Comparison of ENCODE assay signal across 29 mouse cellular contexts in genomic region chr5:34321236-34321635, GRCm38 (mm10). TPM values are rescaled to one million over a fixed set of nuclear protein-coding genes. Genes with fewer than 3 reads are reported as not detected.
DNase-seq lines count a peak whose midpoint lies in the region; ATAC-seq and TF ChIP-seq lines count a peak whose summit lies in the region.
"Had no signal": no experiment of that assay in that cellular context is flagged by ENCODE, and none has a peak within 500 bp of the region (broad histone marks: within the 10 kb centered on the region; RNA-seq: fewer than 3 reads in every experiment).

No protein-coding gene starts in this region.

- no peak overlapping the region for H3K4me2 ChIP-seq in stomach, postnatal 0 days (replicated peaks; ENCODE audit: low read depth)
- H3K4me2 ChIP-seq: embryonic facial prominence, embryonic 13.5 days; forebrain, embryonic 12.5 days; forebrain, embryonic 15.5 days; heart, embryonic 12.5 days; heart, embryonic 15.5 days; hindbrain, embryonic 14.5 days had no signal

- H3K36me3 ChIP-seq in stomach, postnatal 0 days (ENCODE audit: control insufficient read depth, insufficient read depth, low read length), result no peaks in the 10 kb centered on the region
- H3K36me3 ChIP-seq: embryonic facial prominence, embryonic 10.5 days; embryonic facial prominence, embryonic 13.5 days; forebrain, embryonic 12.5 days; forebrain, embryonic 15.5 days; heart, embryonic 12.5 days; heart, embryonic 15.5 days; hindbrain, embryonic 10.5 days had no signal

- DNase-seq in heart, adult 11 months, result peak; percentile 80
- DNase-seq in heart, adult 18-20 months, result no peak
- DNase-seq in thymus, postnatal 14 days, result peak; percentile 57
- DNase-seq in thymus, postnatal 4 days, result peak; percentile 44
- DNase-seq in stomach, postnatal 0 days (ENCODE audit: low spot score), result no peak
- DNase-seq: adrenal gland, adult 8-10 months; adrenal gland, postnatal 25 days; cerebellum, adult 11-12 months; cerebellum, adult 8-10 months; cerebellum, postnatal 10 days; cerebellum, postnatal 36 days; embryo, embryonic 11 days; gastrocnemius, postnatal 10 days; gastrocnemius, postnatal 36 days; heart, postnatal 10 days; heart, postnatal 36 days had no signal

- no peak overlapping the region for H3K9ac ChIP-seq in stomach, postnatal 0 days (ENCODE audit: low read length)
- H3K9ac ChIP-seq: embryonic facial prominence, embryonic 13.5 days; forebrain, embryonic 12.5 days; forebrain, embryonic 15.5 days; heart, embryonic 12.5 days; heart, embryonic 15.5 days; hindbrain, embryonic 14.5 days had no signal

- H3K27ac ChIP-seq in stomach, postnatal 0 days (replicated peaks), result no peak overlapping the region
- H3K27ac ChIP-seq: embryonic facial prominence, embryonic 10.5 days; embryonic facial prominence, embryonic 13.5 days; forebrain, embryonic 12.5 days; forebrain, embryonic 15.5 days; heart, embryonic 15.5 days; hindbrain, embryonic 10.5 days; hindbrain, embryonic 14.5 days; hindbrain, postnatal 0 days had no signal

- no peak for ATAC-seq in stomach, postnatal 0 days (ENCODE audit: low FRiP score, low TSS enrichment)
- no peak for ATAC-seq in megakaryocyte, adult 5-6 weeks (ENCODE audit: poor library complexity, severe bottlenecking)
- ATAC-seq: activated CD4-positive, CD25-positive, alpha-beta regulatory T cell, adult 4 months; forebrain, embryonic 15.5 days; hindbrain, postnatal 0 days had no signal

- no peak for TF ChIP-seq CTCF in stomach, postnatal 0 days (IDR thresholded peaks at IDR 0.05; ENCODE audit: low read depth)

- 89% methylated on average over 4 of the region's 4 CpGs for WGBS in stomach, postnatal 0 days

- H3K27me3 ChIP-seq in stomach, postnatal 0 days (ENCODE audit: control insufficient read depth, insufficient read depth, low read length), result no peaks in the 10 kb centered on the region
- H3K27me3 ChIP-seq: embryonic facial prominence, embryonic 13.5 days; forebrain, embryonic 12.5 days; forebrain, embryonic 15.5 days; heart, embryonic 12.5 days; heart, embryonic 15.5 days had no signal

- H3K9me3 ChIP-seq in stomach, postnatal 0 days (ENCODE audit: control insufficient read depth, low read length), result no peaks in the 10 kb centered on the region
- H3K9me3 ChIP-seq: embryonic facial prominence, embryonic 10.5 days; embryonic facial prominence, embryonic 13.5 days; forebrain, embryonic 12.5 days; forebrain, embryonic 15.5 days; heart, embryonic 12.5 days; heart, embryonic 15.5 days; hindbrain, embryonic 10.5 days had no signal

- no peaks in the 10 kb centered on the region for H3K4me1 ChIP-seq in stomach, postnatal 0 days (replicated peaks; ENCODE audit: control insufficient read depth, insufficient read depth)

- no peak for TF ChIP-seq EP300 in stomach, postnatal 0 days (optimal IDR thresholded peaks at IDR 0.05)

- H3K4me3 ChIP-seq in stomach, postnatal 0 days (ENCODE audit: low read depth, low read length), result no peak overlapping the region
- H3K4me3 ChIP-seq: embryonic facial prominence, embryonic 10.5 days; embryonic facial prominence, embryonic 13.5 days; erythroblast, embryonic 14.5 days; forebrain, embryonic 12.5 days; forebrain, embryonic 15.5 days; heart, embryonic 12.5 days; heart, embryonic 15.5 days; hindbrain, embryonic 10.5 days had no signal

RNA-seq across cellular contexts. Expression of gene Rnf4, which starts 14.9 kb away (rescaled TPM):
- 10 to 100 TPM; 29.1 to 32.2 TPM for total RNA-seq in heart, adult 18-20 months (2021)
- polyA plus RNA-seq in stomach, postnatal 0 days (2015; fragmentation: Nextera tagmentation; extraction: Ambion mirVana), result 85.2 and 85.7 TPM in 2 replicates
- 75.7 and 86.1 TPM in 2 replicates for total RNA-seq in megakaryocyte, adult 5-6 weeks (2015)
- 79.6 and 82.8 TPM in 2 replicates for total RNA-seq in megakaryocyte, adult 5-6 weeks (2017)

RNA-seq across cellular contexts. Expression of gene Cfap99, which starts 32.8 kb away (rescaled TPM):
- total RNA-seq in heart, adult 18-20 months (2021), result not detected
- 0.04 TPM in 1 of 2 replicates, not detected in the other for polyA plus RNA-seq in stomach, postnatal 0 days (2015; fragmentation: Nextera tagmentation; extraction: Ambion mirVana)
- 0.56 and 0.57 TPM in 2 replicates for total RNA-seq in megakaryocyte, adult 5-6 weeks (2015)
- 1.2 and 1.9 TPM in 2 replicates for total RNA-seq in megakaryocyte, adult 5-6 weeks (2017)
- total RNA-seq: adrenal gland, postnatal 25 days; gastrocnemius, postnatal 36 days; granulocyte monocyte progenitor cell, adult 5-6 weeks; heart, postnatal 10 days; heart, postnatal 36 days; hindbrain, postnatal 0 days had no signal
- polyA plus RNA-seq: activated CD4-positive, CD25-positive, alpha-beta regulatory T cell, adult 4 months; embryonic facial prominence, embryonic 10.5 days; embryonic facial prominence, embryonic 13.5 days; erythroblast, embryonic 14.5 days; forebrain, embryonic 12.5 days; forebrain, embryonic 15.5 days; hindbrain, embryonic 10.5 days had no signal

RNA-seq across cellular contexts. Expression of gene Zfyve28, which starts 33.0 kb away (rescaled TPM):
- under 1 TPM; 0.42 to 0.59 TPM for total RNA-seq in heart, adult 18-20 months (2021)
- polyA plus RNA-seq in stomach, postnatal 0 days (2015; fragmentation: Nextera tagmentation; extraction: Ambion mirVana), result 0.27 and 0.29 TPM in 2 replicates
- total RNA-seq in megakaryocyte, adult 5-6 weeks (2015), result 2.3 and 3.8 TPM in 2 replicates
- total RNA-seq in megakaryocyte, adult 5-6 weeks (2017), result 4.8 and 5.5 TPM in 2 replicates
- total RNA-seq: granulocyte monocyte progenitor cell, adult 5-6 weeks had no signal
- polyA plus RNA-seq: erythroblast, embryonic 14.5 days had no signal

RNA-seq across cellular contexts. Expression of gene Fam193a, which starts 48.5 kb away (rescaled TPM):
- 10 to 100 TPM; 21.2 to 29.8 TPM for total RNA-seq in heart, adult 18-20 months (2021)
- 3.2 and 3.5 TPM in 2 replicates for polyA plus RNA-seq in stomach, postnatal 0 days (2015; fragmentation: Nextera tagmentation; extraction: Ambion mirVana)
- 33.4 and 40.0 TPM in 2 replicates for total RNA-seq in megakaryocyte, adult 5-6 weeks (2015)
- 43.0 and 44.8 TPM in 2 replicates for total RNA-seq in megakaryocyte, adult 5-6 weeks (2017)

Comparison
In these comparisons a context has a peak if more than half of its experiments do, and no peak if none do; other contexts are left out.
1. DNase-seq: peak in heart, adult 11 months (single experiment), thymus, postnatal 14 days (single experiment) and thymus, postnatal 4 days (single experiment); none in heart, adult 18-20 months (0 of 2) and stomach, postnatal 0 days (single experiment).